Mouse (Mus musculus) naive thymus-derived CD4-positive, alpha-beta T cell, adult 2 months (primary cell): ENCODE measurements at regions not wholly inside any gene's neighbourhood (a gene's known extent, or its start where the extent isn't known, plus 50 kb on each side); places are given as distances from the start of the nearest gene placed in this dataset.
"Not testable (repeated sequence)": the region's sequence is repeated elsewhere in the genome, so short reads cannot be mapped to it uniquely, and the experiment has no call there.

Source experiments
- DNase-seq: peaks from one replicate; pipeline ENCODE4 v3.0.0-alpha.2; 2011; ENCODE audit warnings: low read depth

DNA sequence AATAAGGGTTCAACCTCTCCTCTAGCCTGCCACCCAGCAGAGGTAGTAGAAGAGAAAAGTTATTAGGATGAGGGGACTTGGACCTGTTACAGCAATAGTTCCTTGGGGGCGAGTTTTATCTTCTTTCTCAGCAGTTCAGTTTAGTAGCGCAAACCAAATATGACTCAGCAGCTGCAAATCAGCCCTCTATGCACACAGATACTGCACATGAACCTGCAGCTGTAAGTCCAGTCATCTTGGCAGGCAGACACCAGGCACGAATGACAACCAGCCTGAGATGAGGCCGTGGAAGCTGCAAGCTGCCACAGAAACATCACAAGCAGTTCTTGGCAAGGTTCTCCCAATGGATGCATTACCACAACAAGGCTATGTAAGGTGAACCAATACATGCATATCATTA lies 327.0 kb upstream of the Akr1e1 start:
- no peak for DNase-seq

GRCm38 (mm10) chr13:4939849-4940248 lies 330.9 kb upstream of the Akr1e1 start:
- DNase-seq = no peak

GRCm38 (mm10) chr13:4942490-4942889 lies 333.5 kb upstream of the Akr1e1 start:
- peak; percentile 74 for DNase-seq

- DNase-seq = peak; percentile 45
Measured at GRCm38 (mm10) chr13:4943046-4943445, 334.1 kb upstream of the Akr1e1 start.

GRCm38 (mm10) chr13:4955384-4955783 lies 346.4 kb upstream of the Akr1e1 start:
- DNase-seq = no peak

DNA sequence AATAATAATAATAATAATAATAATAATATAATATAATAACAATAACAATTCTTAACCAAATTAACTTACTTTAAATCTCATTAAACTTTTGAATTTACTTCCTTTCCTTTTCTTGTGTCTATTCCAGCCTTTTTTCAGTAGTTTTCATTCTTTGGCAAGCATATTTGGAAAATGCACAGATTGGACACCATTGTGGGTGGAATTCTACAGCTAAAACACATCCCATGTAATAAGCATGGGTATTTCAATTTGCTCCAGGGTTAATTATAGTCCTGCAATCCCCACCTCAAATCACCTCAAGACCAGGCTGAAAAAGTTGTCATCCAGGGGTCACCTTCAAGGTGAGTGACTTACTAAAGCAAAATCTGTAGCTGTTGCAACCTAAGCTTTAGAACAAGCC lies 355.9 kb upstream of the Akr1e1 start:
- no peak for DNase-seq

GRCm38 (mm10) chr13:4970081-4970892 lies 361.3 kb upstream of the Akr1e1 start:
- no peak for DNase-seq

- DNase-seq = no peak
Measured at GRCm38 (mm10) chr13:4971472-4972067, 362.6 kb upstream of the Akr1e1 start.

DNA sequence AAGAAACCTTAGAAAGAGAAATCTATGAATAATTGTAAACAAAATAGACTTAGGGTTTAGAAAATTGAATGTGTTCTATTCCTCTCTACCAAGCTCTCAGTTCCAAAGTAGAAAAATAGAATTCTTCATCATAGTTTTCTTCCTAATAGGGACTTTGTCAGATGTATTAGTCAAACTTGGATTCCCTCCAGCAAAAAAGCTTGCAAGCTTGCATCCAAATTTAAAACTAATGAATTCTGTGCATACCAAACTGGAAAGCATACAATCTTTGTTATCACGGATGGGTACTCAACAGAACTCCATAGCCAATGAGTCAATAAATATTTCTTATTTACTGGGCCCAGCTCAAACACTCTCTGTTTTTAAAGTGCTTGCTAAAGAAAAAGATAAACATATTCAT lies 383.9 kb upstream of the Akr1e1 start:
- DNase-seq = no peak

GRCm38 (mm10) chr13:5008296-5008695 lies 399.3 kb upstream of the Akr1e1 start:
- DNase-seq = no peak

DNA sequence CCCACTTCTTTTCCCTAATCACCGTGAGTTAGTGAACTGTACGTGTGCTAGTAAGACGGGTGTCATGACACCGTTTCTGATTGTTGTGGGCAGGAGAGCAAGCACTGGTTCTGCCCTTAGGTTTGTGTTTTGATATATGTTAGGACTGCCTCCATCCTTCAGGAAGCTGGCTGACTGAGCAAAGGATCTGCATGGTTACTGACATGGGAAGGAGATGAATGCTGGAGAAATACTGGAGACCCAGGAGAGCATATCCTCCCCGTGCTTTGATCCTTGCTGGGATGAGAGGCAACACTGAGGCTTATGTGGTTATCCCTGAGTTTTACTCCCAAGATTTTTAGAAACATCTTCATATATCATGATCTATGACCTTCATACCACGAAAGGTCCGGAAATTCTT lies 413.5 kb upstream of the Akr1e1 start:
- DNase-seq = no peak

- DNase-seq = no peak
Measured at GRCm38 (mm10) chr13:5059859-5060258, 450.9 kb upstream of the Akr1e1 start.

DNA sequence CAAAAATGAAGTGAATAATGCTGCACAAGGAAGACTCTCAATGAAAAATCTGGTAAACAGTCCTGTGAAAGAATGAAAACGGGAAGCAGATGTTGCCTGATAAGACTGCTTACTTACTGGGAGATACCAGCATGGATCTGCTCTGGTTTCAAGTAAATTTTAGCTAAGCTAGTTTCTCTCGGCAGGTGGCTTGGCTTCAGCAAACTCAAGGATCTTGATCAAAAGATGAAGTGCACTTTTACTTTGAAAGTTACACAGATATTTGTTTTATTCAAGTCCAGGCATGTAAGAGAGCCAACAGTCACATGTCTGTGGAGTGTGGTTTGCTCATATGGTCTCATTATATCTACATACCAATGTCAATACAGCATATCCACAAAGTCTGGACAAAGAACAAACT lies 451.5 kb upstream of the Akr1e1 start:
- no peak for DNase-seq

DNA sequence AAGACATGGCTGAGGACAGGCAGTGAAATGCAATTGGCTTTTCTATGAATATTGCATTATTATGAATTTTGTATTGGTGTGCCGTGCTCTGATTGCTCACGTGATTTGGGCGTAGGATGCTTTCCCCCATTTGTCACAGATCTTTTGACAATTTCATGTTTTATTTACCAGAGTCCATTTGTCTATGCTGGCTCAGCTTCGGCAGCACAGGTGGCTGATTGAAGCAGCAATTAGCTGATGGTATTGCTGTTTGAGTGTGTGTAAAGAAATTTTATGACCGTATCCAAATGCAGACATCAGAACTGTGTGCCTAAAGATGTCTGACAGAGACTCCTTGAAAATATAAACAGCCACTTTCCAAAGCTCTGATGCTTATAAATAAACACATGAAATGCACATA lies 498.5 kb upstream of the Akr1e1 start:
- DNase-seq = no peak

DNA sequence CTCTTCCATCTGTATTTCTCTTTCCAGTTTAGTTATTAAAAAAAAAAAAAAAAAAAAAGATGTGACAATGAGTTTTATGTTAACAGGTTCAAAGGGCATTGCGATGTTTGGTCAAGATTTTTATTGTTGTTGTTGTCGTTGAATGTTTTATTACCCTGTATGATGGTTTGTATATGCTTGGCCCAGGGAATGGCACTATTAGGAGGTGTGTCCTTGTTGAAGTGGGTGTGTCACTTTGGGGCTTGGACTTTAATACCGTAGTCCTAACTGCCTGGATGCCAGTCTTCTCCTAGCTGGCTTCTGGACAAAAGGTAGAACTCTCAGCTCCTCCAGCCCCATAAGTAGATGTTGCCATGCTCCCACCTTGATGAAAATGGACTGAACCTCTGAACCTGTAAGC lies 545.9 kb upstream of the Akr1e1 start:
- no peak for DNase-seq

DNA sequence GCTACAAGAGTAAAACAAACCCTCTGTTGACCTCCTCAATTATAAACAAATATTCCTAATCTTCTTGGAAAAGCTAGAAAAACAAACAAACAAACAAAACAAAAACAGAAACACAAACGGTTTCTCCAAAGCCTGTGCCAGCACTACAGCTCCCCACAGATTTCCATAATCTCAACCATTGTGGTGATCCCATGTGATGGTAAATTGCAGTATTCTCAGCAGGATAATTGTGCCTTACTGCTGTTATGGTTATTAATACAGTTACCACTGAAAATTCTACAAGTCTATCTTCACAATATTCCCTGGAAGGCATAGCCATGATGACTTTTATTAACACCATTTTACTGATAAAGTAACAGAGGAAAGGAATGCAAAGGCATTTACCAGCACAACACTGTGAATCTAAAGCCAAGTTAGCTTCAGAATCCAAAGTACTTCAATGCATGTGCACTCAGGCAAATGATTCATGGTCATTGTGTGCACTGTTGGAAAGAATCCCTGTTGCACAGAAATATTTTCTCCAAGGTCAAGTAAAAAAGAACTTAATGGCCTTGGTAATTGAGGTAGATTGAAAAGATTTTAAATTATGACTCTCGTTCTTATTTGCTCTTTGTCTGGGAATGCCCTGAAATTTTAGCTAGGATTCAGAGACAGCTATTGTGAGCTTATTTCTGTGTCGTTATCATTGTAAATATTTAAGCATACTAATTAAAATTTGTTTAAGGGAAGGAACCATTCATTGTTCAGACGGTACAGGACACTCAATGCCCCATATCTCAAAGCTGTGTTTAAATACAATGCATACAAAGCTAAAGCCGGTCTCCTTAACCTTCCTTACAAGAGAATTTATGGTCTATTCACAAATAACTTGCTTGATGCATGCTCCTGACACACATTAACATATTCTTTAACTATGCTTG lies 551.1 kb upstream of the Akr1e1 start:
- DNase-seq = no peak

- DNase-seq = no peak
Measured at GRCm38 (mm10) chr13:5166716-5167115, 557.7 kb upstream of the Akr1e1 start.

GRCm38 (mm10) chr13:5178996-5179395 lies 570.0 kb upstream of the Akr1e1 start:
- no peak for DNase-seq

- no peak for DNase-seq
Measured at GRCm38 (mm10) chr13:5179552-5179951, 570.6 kb upstream of the Akr1e1 start.

GRCm38 (mm10) chr13:5185237-5185800 lies 576.3 kb upstream of the Akr1e1 start:
- DNase-seq = not testable (repeated sequence)

DNA sequence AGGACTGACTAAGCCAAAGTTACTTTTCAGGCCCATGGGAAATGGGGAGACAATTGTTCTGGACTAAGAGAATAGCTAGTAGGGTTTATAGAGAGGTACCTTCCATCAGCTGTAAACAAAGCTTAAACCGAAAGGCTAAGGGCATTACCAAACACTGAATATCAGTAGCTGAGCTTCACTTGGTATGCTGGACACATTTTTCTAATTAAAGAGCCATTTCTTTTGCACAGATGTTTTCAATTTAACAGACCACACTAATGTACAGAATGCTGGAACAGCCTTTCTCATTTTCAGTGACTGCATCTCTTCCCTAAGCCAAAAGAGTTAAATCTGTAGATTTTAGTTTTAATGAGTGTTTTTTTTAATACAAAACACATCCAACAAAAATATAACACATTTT lies 593.8 kb upstream of the Akr1e1 start:
- no peak for DNase-seq

- no peak for DNase-seq
Measured at GRCm38 (mm10) chr13:5204143-5204542, 595.2 kb upstream of the Akr1e1 start.
